Mouse (Mus musculus) intestine, postnatal 0 days (tissue): ENCODE measurements around the gene Krt81. TPM values are rescaled to one million over a fixed set of nuclear protein-coding genes. Genes with fewer than 3 reads are reported as not detected.

ENCODE experiments used
- ATAC-seq: fragments of 200-750 bp; cut with Nextera tagmentation; 2 replicates; pipeline ENCODE4 v1.8.0; 2017; ENCODE audit warnings: mild to moderate bottlenecking, moderate TSS enrichment, moderate library complexity
- H3K27ac ChIP-seq: fragments of 300-500 bp; sonication (generic); 2 replicates; pipeline ENCODE4 v1.5.1; 2014; ENCODE audit warnings: mild to moderate bottlenecking, low read depth, low read length, moderate library complexity
- H3K27me3 ChIP-seq: fragments of 300-500 bp; sonication (generic); replicated peaks from 2 replicates; pipeline ENCODE4 v1.6.1; 2014; ENCODE audit warnings: low read length, mixed read lengths; ENCODE audit not compliant: control insufficient read depth, insufficient read depth
- H3K36me3 ChIP-seq: fragments of 300-500 bp; sonication (generic); 2 replicates; pipeline ENCODE4 v1.6.1; 2014; ENCODE audit warnings: mild to moderate bottlenecking, moderate library complexity; ENCODE audit not compliant: control insufficient read depth, insufficient read depth
- H3K4me1 ChIP-seq: fragments of 300-500 bp; sonication (generic); replicated peaks from 2 replicates; pipeline ENCODE4 v1.6.1; 2014; ENCODE audit warnings: antibody characterized with exemption, low read length, mixed read lengths; ENCODE audit not compliant: control insufficient read depth, insufficient read depth
- H3K4me2 ChIP-seq: fragments of 300-500 bp; sonication (generic); replicated peaks from 2 replicates; pipeline ENCODE4 v1.6.1; 2014; ENCODE audit warnings: low read depth, mild to moderate bottlenecking, moderate library complexity
- H3K4me3 ChIP-seq: fragments of 300-500 bp; sonication (generic); 2 replicates; pipeline ENCODE4 v1.5.1; 2014; ENCODE audit warnings: low read depth, low read length
- H3K9ac ChIP-seq: fragments of 300-500 bp; sonication (generic); 2 replicates; pipeline ENCODE4 v1.6.1; 2014; ENCODE audit warnings: mild to moderate bottlenecking, low read depth, low read length
- H3K9me3 ChIP-seq: fragments of 300-500 bp; sonication (generic); 2 replicates; pipeline ENCODE4 v1.6.1; 2016; ENCODE audit warnings: mixed run types; ENCODE audit not compliant: control insufficient read depth
- CTCF ChIP-seq: sonication (generic); IDR thresholded peaks from 2 replicates; pipeline ENCODE4 v1.5.1; 2016; ENCODE audit warnings: low read depth, mild to moderate bottlenecking, control low read depth, antibody characterized with exemption, moderate library complexity
- WGBS: fragments of 180-500 bp; shearing (Covaris S2); extraction: QIAGEN DNeasy Blood & Tissue Kit; methylation state at CpG from one replicate; pipeline ENCODE4 v1.1.7; 2014; 5-methylcytosine and 5-hydroxymethylcytosine counted together
- polyA plus RNA-seq: library from polyadenylated mRNA; unstranded; fragments of >200 nt; fragmentation: Nextera tagmentation; extraction: Ambion mirVana; gene quantifications from 2 replicates; pipeline ENCODE4 v1.2.1, GENCODE M21; 2015

Krt81 gene
- polyA plus RNA-seq, 1 experiment from 2014 or later, result not detected

GRCm38 (mm10) chr15:101493713-101494112 is 30.2 kb upstream of the Krt81 start:
- Histone ChIP-seq H3K9ac (no peak overlapping the region), H3K27ac (no peak overlapping the region), H3K9me3 (no peaks in the 10 kb centered on the region), H3K4me1 (no peaks in the 10 kb centered on the region), H3K27me3 (no peaks in the 10 kb centered on the region), H3K36me3 (no peaks in the 10 kb centered on the region), H3K4me2 (no peak overlapping the region), H3K4me3 (no peak overlapping the region)
- 91% methylated on average over 6 of the region's 6 CpGs for WGBS
- TF ChIP-seq CTCF, result no peak
- ATAC-seq, result no peak

GRCm38 (mm10) chr15:101492718-101493117 is 29.2 kb upstream of the Krt81 start:
- H3K4me2 ChIP-seq, result no peak overlapping the region
- no peaks in the 10 kb centered on the region for H3K9me3 ChIP-seq
- no peak for TF ChIP-seq CTCF
- 40% methylated on average over 8 of the region's 8 CpGs for WGBS
- no peak overlapping the region for H3K9ac ChIP-seq
- no peak overlapping the region for H3K4me3 ChIP-seq
- H3K27ac ChIP-seq, result no peak overlapping the region
- ATAC-seq, result no peak
- H3K27me3 ChIP-seq, result no peaks in the 10 kb centered on the region
- H3K4me1 ChIP-seq, result no peaks in the 10 kb centered on the region
- H3K36me3 ChIP-seq, result no peaks in the 10 kb centered on the region

GRCm38 (mm10) chr15:101491431-101491830 is 27.9 kb upstream of the Krt81 start, which contains the start of gene Krt83:
Gene Krt83, minus strand, starts transcription at chr15:101491512.
- H3K9me3 ChIP-seq, result no peaks in the 10 kb centered on the region
- TF ChIP-seq CTCF, result no peak
- H3K27ac ChIP-seq, result no peak within 1 kb of the TSS
- no peaks in the 10 kb centered on the region for H3K36me3 ChIP-seq
- no peaks in the 10 kb centered on the region for H3K4me1 ChIP-seq
- H3K4me3 ChIP-seq, result no peak within 1 kb of the TSS
- no peak within 1 kb of the TSS for H3K4me2 ChIP-seq
- no peaks in the 10 kb centered on the region for H3K27me3 ChIP-seq
- H3K9ac ChIP-seq, result no peak within 1 kb of the TSS
- no peak for ATAC-seq
- WGBS, result 60% methylated on average over 6 of the region's 6 CpGs

GRCm38 (mm10) chr15:101485911-101486635 is 22.5 kb upstream of the Krt81 start:
- Histone ChIP-seq H3K27me3 (no peaks in the 10 kb centered on the region), H3K9ac (no peak overlapping the region), H3K4me3 (no peak overlapping the region), H3K36me3 (no peaks in the 10 kb centered on the region), H3K9me3 (no peaks in the 10 kb centered on the region), H3K4me2 (no peak overlapping the region), H3K27ac (no peak overlapping the region), H3K4me1 (no peaks in the 10 kb centered on the region)
- 88% methylated on average over 11 of the region's 11 CpGs for WGBS
- ATAC-seq, result no peak
- no peak for TF ChIP-seq CTCF

- H3K9ac ChIP-seq, result no peak overlapping the region
- TF ChIP-seq CTCF, result no peak
- 67% methylated on average over 1 of the region's 1 CpGs for whole genome bisulfite sequencing
- no peaks in the 10 kb centered on the region for H3K9me3 ChIP-seq
- no peaks in the 10 kb centered on the region for H3K4me1 ChIP-seq
- H3K4me3 ChIP-seq, result no peak overlapping the region
- H3K36me3 ChIP-seq, result no peaks in the 10 kb centered on the region
- no peak overlapping the region for H3K4me2 ChIP-seq
- no peak overlapping the region for H3K27ac ChIP-seq
- no peaks in the 10 kb centered on the region for H3K27me3 ChIP-seq
- no peak for ATAC-seq
These were observed 21.4 kb upstream of the Krt81 start for GRCm38 (mm10) chr15:101484939-101485338.

- no peak overlapping the region for H3K27ac ChIP-seq
- no peak overlapping the region for H3K4me3 ChIP-seq
- peaks cover 11% of the 10 kb centered on the region for H3K27me3 ChIP-seq
- no peaks in the 10 kb centered on the region for H3K36me3 ChIP-seq
- TF ChIP-seq CTCF, result no peak
- 94% methylated on average over 1 of the region's 1 CpGs for WGBS
- H3K9me3 ChIP-seq, result no peaks in the 10 kb centered on the region
- ATAC-seq, result no peak
- no peak overlapping the region for H3K9ac ChIP-seq
- no peaks in the 10 kb centered on the region for H3K4me1 ChIP-seq
- no peak overlapping the region for H3K4me2 ChIP-seq
These were observed 20.1 kb upstream of the Krt81 start for GRCm38 (mm10) chr15:101483646-101484045.
